Mouse (Mus musculus) forebrain, embryonic 16.5 days (tissue): ENCODE measurements at regions not wholly inside any gene's neighbourhood (a gene's known extent, or its start where the extent isn't known, plus 50 kb on each side); places are given as distances from the start of the nearest gene placed in this dataset.
A peak's percentile ranks its signal among the peaks of the same experiment; 100 is the strongest.

ENCODE experiments used
- ATAC-seq: fragments of 200-750 bp; cut with Nextera tagmentation; 2 replicates; pipeline ENCODE4 v1.8.0; 2017; ENCODE audit warnings: mild to moderate bottlenecking, moderate library complexity
- H3K27ac ChIP-seq: fragments of 300-500 bp; sonication (generic); 2 replicates; pipeline ENCODE4 v1.5.1; 2014; ENCODE audit warnings: low read length, control low read depth
- H3K27me3 ChIP-seq: fragments of 300-500 bp; sonication (generic); replicated peaks from 2 replicates; pipeline ENCODE4 v1.6.1; 2014; ENCODE audit warnings: low read length; ENCODE audit not compliant: control insufficient read depth, insufficient read depth
- H3K36me3 ChIP-seq: fragments of 300-500 bp; sonication (generic); 2 replicates; pipeline ENCODE4 v1.6.1; 2014; ENCODE audit not compliant: control insufficient read depth, insufficient read depth
- H3K4me1 ChIP-seq: fragments of 300-500 bp; sonication (generic); replicated peaks from 2 replicates; pipeline ENCODE4 v1.6.1; 2014; ENCODE audit warnings: low read length; ENCODE audit not compliant: control insufficient read depth, insufficient read depth
- H3K4me2 ChIP-seq: fragments of 300-500 bp; sonication (generic); 2 replicates; pipeline ENCODE4 v1.6.1; 2014; ENCODE audit warnings: mild to moderate bottlenecking, low read length, control low read depth
- H3K4me3 ChIP-seq: fragments of 300-500 bp; sonication (generic); replicated peaks from 2 replicates; pipeline ENCODE4 v1.5.1; 2014; ENCODE audit warnings: mild to moderate bottlenecking, low read length, control low read depth
- H3K9ac ChIP-seq: fragments of 300-500 bp; sonication (generic); replicated peaks from 2 replicates; pipeline ENCODE4 v1.6.1; 2014; ENCODE audit warnings: low read depth, low read length, control low read depth
- H3K9me3 ChIP-seq: fragments of 300-500 bp; sonication (generic); 2 replicates; pipeline ENCODE4 v1.6.1; 2016; ENCODE audit warnings: low read length; ENCODE audit not compliant: control insufficient read depth
- WGBS: fragments of 180-500 bp; shearing (Covaris S2); extraction: QIAGEN DNeasy Blood & Tissue Kit; methylation state at CpG from one replicate; pipeline ENCODE4 v1.1.7; 2014; 5-methylcytosine and 5-hydroxymethylcytosine counted together

DNA sequence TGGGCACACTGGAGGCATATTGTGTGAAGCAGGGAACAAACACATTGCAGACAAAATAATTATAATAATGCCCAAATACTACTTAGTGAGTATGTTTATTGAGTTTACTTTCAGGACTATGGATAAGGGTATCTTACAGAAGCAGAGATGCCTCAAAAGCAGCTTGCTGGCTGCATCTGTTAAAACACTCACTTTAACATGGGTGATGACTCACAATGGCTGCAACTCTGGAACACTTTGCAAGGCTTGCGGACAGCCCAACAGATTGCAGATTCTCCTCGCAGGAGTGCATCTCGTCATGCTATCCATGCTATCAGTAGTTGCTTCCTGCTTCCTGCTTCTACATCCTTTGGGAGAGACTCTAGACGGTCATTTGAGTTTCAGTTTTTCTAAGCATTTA is 373.2 kb upstream of the Arpp21 start:
- no peaks in the 10 kb centered on the region for H3K36me3 ChIP-seq
- H3K27me3 ChIP-seq: no peaks in the 10 kb centered on the region
- no peak for ATAC-seq
- no peaks in the 10 kb centered on the region for H3K4me1 ChIP-seq
- no peak overlapping the region for H3K27ac ChIP-seq
- H3K9me3 ChIP-seq: no peaks in the 10 kb centered on the region
- no peak overlapping the region for H3K9ac ChIP-seq
- H3K4me2 ChIP-seq: no peak overlapping the region
- WGBS: 88% methylated on average over 4 of the region's 4 CpGs
- H3K4me3 ChIP-seq: no peak overlapping the region

GRCm38 (mm10) chr9:112607221-112607620 is 371.5 kb upstream of the Arpp21 start:
- Histone ChIP-seq H3K36me3 (no peaks in the 10 kb centered on the region), H3K4me1 (no peaks in the 10 kb centered on the region), H3K4me3 (no peak overlapping the region), H3K27me3 (no peaks in the 10 kb centered on the region), H3K27ac (no peak overlapping the region), H3K9me3 (no peaks in the 10 kb centered on the region), H3K4me2 (no peak overlapping the region), H3K9ac (no peak overlapping the region)
- 0 out of 2 replicates have a peak, but pooled peaks have one; percentile 15 for ATAC-seq
- 57% methylated on average over 3 of the region's 3 CpGs for WGBS

DNA sequence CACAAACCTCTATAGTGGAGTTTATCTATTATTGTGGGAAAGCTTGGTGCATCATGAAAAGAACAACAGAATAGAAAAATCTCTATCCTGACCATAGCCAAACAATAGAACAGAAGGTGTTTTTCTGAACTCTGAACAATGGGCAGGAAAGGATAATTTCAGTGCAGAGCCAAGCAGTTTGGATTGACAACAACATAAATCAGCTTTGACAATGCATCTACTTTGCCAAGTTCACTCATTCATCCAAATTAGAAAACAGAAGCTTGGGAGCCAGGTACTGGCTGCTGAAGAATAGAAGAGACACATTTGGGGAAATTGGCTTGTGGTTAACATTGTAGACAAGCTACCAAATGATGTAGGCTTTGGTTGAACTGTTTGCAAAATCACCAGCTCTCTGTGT is 360.0 kb upstream of the Arpp21 start:
- Histone ChIP-seq H3K36me3 (no peaks in the 10 kb centered on the region), H3K4me3 (no peak overlapping the region), H3K9me3 (no peaks in the 10 kb centered on the region), H3K4me2 (no peak overlapping the region), H3K4me1 (no peaks in the 10 kb centered on the region), H3K9ac (no peak overlapping the region), H3K27ac (no peak overlapping the region), H3K27me3 (no peaks in the 10 kb centered on the region)
- no peak for ATAC-seq

- Histone ChIP-seq H3K9me3 (no peaks in the 10 kb centered on the region), H3K27ac (no peak overlapping the region), H3K4me3 (no peak overlapping the region), H3K4me2 (no peak overlapping the region), H3K4me1 (no peaks in the 10 kb centered on the region), H3K36me3 (no peaks in the 10 kb centered on the region), H3K9ac (no peak overlapping the region), H3K27me3 (no peaks in the 10 kb centered on the region)
- ATAC-seq: no peak
- WGBS: 50% methylated on average over 3 of the region's 3 CpGs
These were observed 354.5 kb upstream of the Arpp21 start for GRCm38 (mm10) chr9:112590241-112590640.

DNA sequence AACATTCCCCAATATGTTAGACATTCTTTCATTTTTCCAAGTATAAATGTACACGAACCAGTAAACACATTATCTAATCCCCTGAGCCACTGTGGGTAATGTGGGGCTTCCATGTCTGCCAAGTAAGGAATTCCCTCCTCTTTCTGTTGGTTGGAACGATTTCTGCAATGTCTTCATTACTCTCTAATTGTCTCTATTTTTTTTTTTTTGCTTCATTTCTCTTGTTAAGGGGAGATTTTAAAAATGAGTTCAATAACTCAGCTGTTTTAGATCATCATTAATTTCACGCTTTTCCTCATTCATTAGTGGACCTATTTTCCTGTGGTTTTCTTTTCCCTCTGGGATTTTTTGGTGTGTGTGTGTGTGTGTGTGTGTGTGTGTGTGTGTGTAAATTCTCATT is 337.6 kb upstream of the Arpp21 start:
- H3K4me2 ChIP-seq: no peak overlapping the region
- no peaks in the 10 kb centered on the region for H3K36me3 ChIP-seq
- 34% methylated on average over 3 of the region's 3 CpGs for WGBS
- H3K27ac ChIP-seq: no peak overlapping the region
- H3K4me3 ChIP-seq: no peak overlapping the region
- H3K27me3 ChIP-seq: no peaks in the 10 kb centered on the region
- 0 out of 2 replicates have a peak, but pooled peaks cover under 1% of the 10 kb centered on the region for H3K9me3 ChIP-seq
- no peak for ATAC-seq
- no peak overlapping the region for H3K9ac ChIP-seq
- no peaks in the 10 kb centered on the region for H3K4me1 ChIP-seq

- Histone ChIP-seq H3K27ac (no peak overlapping the region), H3K4me1 (peaks cover 2% of the 10 kb centered on the region), H3K36me3 (no peaks in the 10 kb centered on the region), H3K4me3 (no peak overlapping the region), H3K9me3 (no peaks in the 10 kb centered on the region), H3K27me3 (no peaks in the 10 kb centered on the region), H3K9ac (no peak overlapping the region), H3K4me2 (no peak overlapping the region)
- peak; percentile 45; the same call in 1 of the 2 replicates for ATAC-seq
These were observed 325.6 kb upstream of the Arpp21 start for GRCm38 (mm10) chr9:112561348-112561747.

DNA sequence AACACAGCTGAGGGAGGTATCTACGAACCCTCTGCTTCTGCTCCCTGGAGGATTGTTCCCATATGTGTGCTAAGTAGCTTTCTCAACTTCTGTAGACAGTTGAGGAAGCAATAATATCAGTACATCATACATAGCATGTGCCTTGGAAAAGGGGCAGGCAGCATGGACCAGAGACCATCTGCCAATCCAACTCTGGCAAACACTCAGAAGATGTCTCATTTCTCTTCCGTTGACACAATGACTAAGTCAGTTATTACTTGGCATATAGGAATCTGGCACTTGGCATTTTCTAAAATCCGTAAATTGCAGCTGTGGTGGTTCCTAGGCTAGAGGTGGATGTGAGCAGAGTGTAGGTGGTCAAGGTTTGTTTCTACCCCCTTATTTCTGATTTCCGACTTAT is 324.5 kb upstream of the Arpp21 start:
- Histone ChIP-seq H3K27me3 (no peaks in the 10 kb centered on the region), H3K4me2 (no peak overlapping the region), H3K9me3 (no peaks in the 10 kb centered on the region), H3K9ac (no peak overlapping the region), H3K27ac (no peak overlapping the region), H3K36me3 (no peaks in the 10 kb centered on the region), H3K4me3 (no peak overlapping the region), H3K4me1 (peaks cover 2% of the 10 kb centered on the region)
- 84% methylated on average over 4 of the region's 4 CpGs for WGBS
- ATAC-seq: no peak

- H3K9ac ChIP-seq: no peak overlapping the region
- H3K27me3 ChIP-seq: no peaks in the 10 kb centered on the region
- no peaks in the 10 kb centered on the region for H3K9me3 ChIP-seq
- H3K36me3 ChIP-seq: no peaks in the 10 kb centered on the region
- ATAC-seq: no peak
- H3K4me3 ChIP-seq: no peak overlapping the region
- H3K4me2 ChIP-seq: no peak overlapping the region
- H3K4me1 ChIP-seq: no peaks in the 10 kb centered on the region
- H3K27ac ChIP-seq: no peak overlapping the region
- WGBS: 81% methylated on average over 2 of the region's 2 CpGs
These were observed 302.2 kb upstream of the Arpp21 start for GRCm38 (mm10) chr9:112537924-112538323.

GRCm38 (mm10) chr9:112525377-112525776 is 289.6 kb upstream of the Arpp21 start:
- no peak overlapping the region for H3K9ac ChIP-seq
- WGBS: 33% methylated on average over 5 of the region's 5 CpGs
- H3K27me3 ChIP-seq: no peaks in the 10 kb centered on the region
- ATAC-seq: peak; percentile 65; the same call in 1 of the 2 replicates
- H3K4me2 ChIP-seq: no peak overlapping the region
- no peaks in the 10 kb centered on the region for H3K9me3 ChIP-seq
- no peaks in the 10 kb centered on the region for H3K36me3 ChIP-seq
- H3K27ac ChIP-seq: peak overlapping the region; percentile 65
- no peaks in the 10 kb centered on the region for H3K4me1 ChIP-seq
- no peak overlapping the region for H3K4me3 ChIP-seq

- ATAC-seq: no peak
- no peaks in the 10 kb centered on the region for H3K9me3 ChIP-seq
- no peaks in the 10 kb centered on the region for H3K4me1 ChIP-seq
- H3K27me3 ChIP-seq: no peaks in the 10 kb centered on the region
- H3K4me3 ChIP-seq: no peak overlapping the region
- H3K36me3 ChIP-seq: no peaks in the 10 kb centered on the region
- H3K9ac ChIP-seq: no peak overlapping the region
- H3K27ac ChIP-seq: no peak overlapping the region
- 75% methylated on average over 3 of the region's 3 CpGs for WGBS
- H3K4me2 ChIP-seq: no peak overlapping the region
These were observed 287.5 kb upstream of the Arpp21 start for GRCm38 (mm10) chr9:112523251-112523650.
